Mouse (Mus musculus): ENCODE results near the gene Krtap19-3.

Gene Krtap19-3

GRCm38 (mm10) chr16:88877938-88878337 lies at the start of gene Krtap19-3:
Gene Krtap19-3 (minus strand): TSS chr16:88878038.
- no peak for DNase-seq

GRCm38 (mm10) chr16:88896357-88896756 lies 18.5 kb upstream of the Krtap19-3 start, which contains the start of gene Krtap19-5:
Gene Krtap19-5 (minus strand): TSS chr16:88896457.
- DNase-seq, result no peak

GRCm38 (mm10) chr16:88886870-88887269 lies 9.0 kb upstream of the Krtap19-3 start:
- no peak for DNase-seq

- DNase-seq, result no peak
Observed at GRCm38 (mm10) chr16:88884989-88885388, 7.2 kb upstream of the Krtap19-3 start, which contains the start of gene Krtap19-4. Gene Krtap19-4 (minus strand): TSS chr16:88885089.

GRCm38 (mm10) chr16:88874169-88874568 lies 3.7 kb downstream of the Krtap19-3 start, which contains the start of gene Krtap19-2:
Gene Krtap19-2 (minus strand): TSS chr16:88874269.
- no peak for DNase-seq

GRCm38 (mm10) chr16:88869311-88869710 lies 8.5 kb downstream of the Krtap19-3 start, which contains the start of gene Krtap19-1:
Gene Krtap19-1 (minus strand): TSS chr16:88869411.
- DNase-seq, result no peak

- DNase-seq, result no peak
Observed at GRCm38 (mm10) chr16:88864887-88865407, 12.9 kb downstream of the Krtap19-3 start.

- no peak for DNase-seq
Observed at GRCm38 (mm10) chr16:88851450-88851849, 26.4 kb downstream of the Krtap19-3 start.

GRCm38 (mm10) chr16:88848558-88848957 lies 29.3 kb downstream of the Krtap19-3 start:
- no peak for DNase-seq

- no peak for DNase-seq
Observed at GRCm38 (mm10) chr16:88847363-88847762, 30.5 kb downstream of the Krtap19-3 start.
